Mouse (Mus musculus): ENCODE measurements around the gene Apom. TPM values are rescaled to one million over a fixed set of nuclear protein-coding genes. Genes with fewer than 3 reads are reported as not detected.

Apom gene
- polyA plus RNA-seq, 1 experiment from 2014 or later, result 34.0 TPM

DNA sequence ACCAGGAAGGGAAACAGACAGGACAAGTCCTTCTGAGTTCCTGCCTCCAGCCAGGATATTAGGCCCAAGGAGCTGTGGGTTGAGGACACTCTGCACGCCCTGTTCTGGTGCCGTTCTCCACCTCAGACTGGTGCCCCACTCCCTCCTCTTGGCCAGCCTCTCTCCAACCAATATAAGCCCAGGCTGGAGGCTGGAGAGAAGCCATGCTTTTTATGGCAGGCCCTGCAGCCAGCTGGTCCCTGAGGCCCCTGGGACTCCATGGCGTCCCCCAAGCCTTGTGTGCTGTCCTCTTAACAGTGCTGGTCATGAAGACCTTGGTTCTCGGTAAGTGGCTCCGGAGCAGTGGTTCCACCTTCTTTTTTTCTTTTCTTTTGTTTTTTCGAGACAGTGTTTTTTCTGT, 23.8 kb downstream of the Apom start, which contains the start of gene Ly6g5c:
Ly6g5c (plus strand) TSS at position 183 of the 400 bp plus-strand sequence.
- no peak within 1 kb of the TSS for H3K9ac ChIP-seq (ENCODE audit: low read length)

DNA sequence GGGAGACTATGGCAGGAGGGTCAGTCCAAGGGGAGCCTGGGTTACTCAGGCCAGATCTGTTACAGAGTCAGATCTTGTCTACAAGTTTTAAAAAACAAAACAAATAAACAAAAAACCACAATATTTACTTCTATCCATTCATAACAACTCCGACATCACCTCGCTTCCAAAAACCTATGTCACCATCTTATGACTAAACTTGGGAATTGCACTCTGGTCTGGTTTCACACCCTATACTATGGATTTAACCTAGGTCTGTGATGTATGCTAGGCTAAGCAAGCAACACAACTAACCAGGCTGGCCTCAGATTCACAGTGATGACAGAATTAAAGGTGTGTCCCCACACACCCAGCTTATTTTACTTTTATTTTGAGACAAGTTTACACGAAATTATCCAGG, 25.3 kb downstream of the Apom start:
- H3K27me3 ChIP-seq (ENCODE audit: control insufficient read depth, insufficient read depth, low read length), result no peaks in the 10 kb centered on the region
- no peak overlapping the region for H3K4me2 ChIP-seq (ENCODE audit: low read depth, low read length)
- peaks cover 11% of the 10 kb centered on the region; the same call in 1 of the 2 replicates for H3K36me3 ChIP-seq (ENCODE audit: control insufficient read depth, insufficient read depth, low read length)
- no peak for ATAC-seq (ENCODE audit: insufficient read depth, low FRiP score)
- no peak overlapping the region for H3K9ac ChIP-seq (ENCODE audit: low read length)
- H3K9me3 ChIP-seq (replicated peaks; ENCODE audit: control insufficient read depth, low read length), result no peaks in the 10 kb centered on the region
- 60% methylated on average over 3 of the region's 3 CpGs for WGBS
- H3K4me3 ChIP-seq (replicated peaks; ENCODE audit: low read length), result no peak overlapping the region
- no peak overlapping the region for H3K27ac ChIP-seq (ENCODE audit: low read length)
- H3K4me1 ChIP-seq (ENCODE audit: control insufficient read depth, insufficient read depth, low read length), result no peaks in the 10 kb centered on the region

More for the DNA sequence above, 23.8 kb downstream of the Apom start, which contains the start of gene Ly6g5c:
- no peaks in the 10 kb centered on the region for H3K27me3 ChIP-seq (ENCODE audit: control insufficient read depth, insufficient read depth, low read length)
- no peak within 1 kb of the TSS for H3K4me3 ChIP-seq (replicated peaks; ENCODE audit: low read length)
- no peak within 1 kb of the TSS for H3K4me2 ChIP-seq (ENCODE audit: low read depth, low read length)
- 84% methylated on average over 6 of the region's 6 CpGs for WGBS
- no peak for ATAC-seq (ENCODE audit: insufficient read depth, low FRiP score)
- H3K4me1 ChIP-seq (ENCODE audit: control insufficient read depth, insufficient read depth, low read length), result no peaks in the 10 kb centered on the region
- no peak within 1 kb of the TSS for H3K27ac ChIP-seq (ENCODE audit: low read length)
- H3K9me3 ChIP-seq (replicated peaks; ENCODE audit: control insufficient read depth, low read length), result no peaks in the 10 kb centered on the region
- H3K36me3 ChIP-seq (ENCODE audit: control insufficient read depth, insufficient read depth, low read length), result no peaks in the 10 kb centered on the region

DNA sequence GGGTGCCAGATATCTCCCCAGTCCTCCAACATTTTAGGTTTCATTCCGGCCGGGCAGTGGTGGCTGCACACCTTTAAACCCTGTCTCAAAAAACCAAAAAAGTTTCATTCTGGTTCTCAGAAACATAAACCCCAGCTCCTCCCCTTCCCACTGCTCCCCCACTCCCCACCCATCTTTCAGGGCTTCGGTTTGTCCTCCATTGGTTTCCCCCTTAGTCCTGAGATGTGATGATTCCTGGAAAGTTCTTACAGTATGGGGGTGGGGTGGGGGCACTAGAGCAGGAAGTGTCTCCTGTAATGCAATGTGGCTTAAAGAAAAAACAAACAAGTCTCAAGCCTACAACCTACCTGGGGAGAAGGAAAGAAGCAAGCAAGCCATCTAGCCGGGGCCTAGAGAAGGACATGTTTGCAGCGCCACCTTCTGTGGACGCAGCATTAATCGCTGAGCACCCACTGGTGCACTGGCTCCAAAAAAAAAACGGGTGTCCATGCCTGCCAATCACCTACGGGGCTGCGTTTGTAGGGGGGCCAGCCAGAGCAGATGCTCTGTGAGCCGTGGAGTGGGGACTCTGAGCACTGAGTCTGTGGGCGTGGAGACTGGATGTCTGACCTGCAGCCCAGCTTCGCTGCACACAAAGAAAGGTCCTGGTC, 26.0 kb downstream of the Apom start:
- Histone ChIP-seq H3K4me3 (replicated peaks; ENCODE audit: low read length) (no peak overlapping the region), H3K4me1 (ENCODE audit: control insufficient read depth, insufficient read depth, low read length) (no peaks in the 10 kb centered on the region), H3K27ac (ENCODE audit: low read length) (no peak overlapping the region), H3K36me3 (ENCODE audit: control insufficient read depth, insufficient read depth, low read length) (peaks cover 11% of the 10 kb centered on the region; the same call in 1 of the 2 replicates), H3K9me3 (replicated peaks; ENCODE audit: control insufficient read depth, low read length) (no peaks in the 10 kb centered on the region), H3K4me2 (ENCODE audit: low read depth, low read length) (peak overlapping the region; percentile 19; the same call in 1 of the 2 replicates), H3K9ac (ENCODE audit: low read length) (no peak overlapping the region), H3K27me3 (ENCODE audit: control insufficient read depth, insufficient read depth, low read length) (no peaks in the 10 kb centered on the region)
- 22% methylated on average over 13 of the region's 13 CpGs for WGBS
- ATAC-seq (ENCODE audit: insufficient read depth, low FRiP score), result no peak; the same call in 1 of the 2 replicates

DNA sequence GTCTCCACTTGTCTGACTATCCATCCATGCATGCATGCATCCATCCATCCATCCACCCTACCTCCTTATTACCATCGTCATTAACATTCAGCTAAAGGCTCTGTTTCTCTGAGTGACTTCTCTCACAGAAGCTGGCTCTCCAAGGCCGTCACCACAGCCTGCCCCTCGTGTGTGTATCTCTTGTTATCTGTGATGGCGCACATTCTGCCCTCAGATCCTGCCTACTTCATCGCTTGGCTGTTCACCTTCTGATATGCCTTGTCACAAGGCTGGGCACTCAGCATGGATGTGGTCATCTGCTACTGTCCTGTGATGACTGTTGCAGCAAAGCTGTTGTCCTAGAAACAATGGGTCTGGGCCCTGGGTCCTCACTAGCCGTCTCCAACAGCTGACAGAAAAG, 27.1 kb downstream of the Apom start:
- Histone ChIP-seq H3K27me3 (ENCODE audit: control insufficient read depth, insufficient read depth, low read length) (no peaks in the 10 kb centered on the region), H3K36me3 (ENCODE audit: control insufficient read depth, insufficient read depth, low read length) (peaks cover 12% of the 10 kb centered on the region; the same call in 1 of the 2 replicates), H3K4me3 (replicated peaks; ENCODE audit: low read length) (no peak overlapping the region), H3K9me3 (replicated peaks; ENCODE audit: control insufficient read depth, low read length) (no peaks in the 10 kb centered on the region), H3K9ac (ENCODE audit: low read length) (no peak overlapping the region), H3K4me1 (ENCODE audit: control insufficient read depth, insufficient read depth, low read length) (no peaks in the 10 kb centered on the region), H3K4me2 (ENCODE audit: low read depth, low read length) (no peak overlapping the region), H3K27ac (ENCODE audit: low read length) (no peak overlapping the region)
- no peak for ATAC-seq (ENCODE audit: insufficient read depth, low FRiP score)
- 75% methylated on average over 6 of the region's 6 CpGs for WGBS

DNA sequence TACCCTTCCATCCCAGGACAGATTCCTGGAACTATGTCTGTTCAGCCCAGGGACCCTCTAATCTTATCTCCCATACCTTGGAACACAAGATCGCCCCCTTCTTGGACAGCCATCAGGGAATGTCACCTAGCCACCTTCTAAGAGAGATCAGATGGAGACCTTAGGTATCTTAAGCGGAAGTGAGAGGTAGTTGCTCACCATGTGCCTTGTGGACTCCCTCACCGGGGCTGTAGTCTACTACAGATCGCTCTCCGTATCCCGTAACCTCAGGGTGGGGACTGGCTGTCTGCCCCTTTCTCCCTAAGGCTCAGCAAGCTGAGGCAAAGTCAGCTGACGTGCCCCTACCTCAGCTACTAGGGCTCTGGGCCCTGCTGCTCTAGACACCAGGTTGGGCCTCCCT, 27.8 kb downstream of the Apom start:
- 87% methylated on average over 7 of the region's 7 CpGs for WGBS
- Histone ChIP-seq H3K4me1 (ENCODE audit: control insufficient read depth, insufficient read depth, low read length) (no peaks in the 10 kb centered on the region), H3K36me3 (ENCODE audit: control insufficient read depth, insufficient read depth, low read length) (peaks cover 15% of the 10 kb centered on the region; the same call in 1 of the 2 replicates), H3K4me2 (ENCODE audit: low read depth, low read length) (no peak overlapping the region), H3K4me3 (replicated peaks; ENCODE audit: low read length) (no peak overlapping the region), H3K9me3 (replicated peaks; ENCODE audit: control insufficient read depth, low read length) (no peaks in the 10 kb centered on the region), H3K9ac (ENCODE audit: low read length) (no peak overlapping the region), H3K27me3 (ENCODE audit: control insufficient read depth, insufficient read depth, low read length) (no peaks in the 10 kb centered on the region), H3K27ac (ENCODE audit: low read length) (no peak overlapping the region)
- no peak for ATAC-seq (ENCODE audit: insufficient read depth, low FRiP score)

DNA sequence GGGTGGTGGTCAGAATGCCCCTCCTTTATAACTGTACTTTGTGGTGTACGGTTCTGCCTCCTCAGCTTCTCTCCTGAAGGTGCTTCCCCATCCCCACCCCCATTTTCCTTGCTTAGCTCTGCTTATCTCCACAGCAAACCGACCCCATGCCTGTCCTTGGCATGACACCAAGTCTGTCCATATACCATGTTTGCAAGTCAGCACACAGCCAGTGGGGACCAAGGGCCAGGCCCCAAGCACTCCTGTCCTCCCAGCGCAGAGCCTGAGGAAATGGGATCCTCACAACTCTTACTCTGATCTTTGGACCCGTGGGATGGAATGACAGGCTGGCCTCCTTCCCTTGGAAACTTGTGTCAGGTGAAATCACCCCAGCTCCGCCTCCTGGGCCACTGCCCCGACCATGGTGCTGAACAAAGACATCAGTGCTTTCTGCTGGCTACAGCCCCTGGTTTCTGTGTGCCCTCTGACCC, 28.6 kb downstream of the Apom start:
- Histone ChIP-seq H3K4me2 (ENCODE audit: low read depth, low read length) (no peak overlapping the region), H3K9ac (ENCODE audit: low read length) (no peak overlapping the region), H3K27me3 (ENCODE audit: control insufficient read depth, insufficient read depth, low read length) (no peaks in the 10 kb centered on the region), H3K4me1 (ENCODE audit: control insufficient read depth, insufficient read depth, low read length) (no peaks in the 10 kb centered on the region), H3K9me3 (replicated peaks; ENCODE audit: control insufficient read depth, low read length) (no peaks in the 10 kb centered on the region), H3K36me3 (ENCODE audit: control insufficient read depth, insufficient read depth, low read length) (peaks cover 15% of the 10 kb centered on the region; the same call in 1 of the 2 replicates), H3K4me3 (replicated peaks; ENCODE audit: low read length) (no peak overlapping the region), H3K27ac (ENCODE audit: low read length) (no peak overlapping the region)
- 56% methylated on average over 6 of the region's 6 CpGs for WGBS
- no peak for ATAC-seq (ENCODE audit: insufficient read depth, low FRiP score)

DNA sequence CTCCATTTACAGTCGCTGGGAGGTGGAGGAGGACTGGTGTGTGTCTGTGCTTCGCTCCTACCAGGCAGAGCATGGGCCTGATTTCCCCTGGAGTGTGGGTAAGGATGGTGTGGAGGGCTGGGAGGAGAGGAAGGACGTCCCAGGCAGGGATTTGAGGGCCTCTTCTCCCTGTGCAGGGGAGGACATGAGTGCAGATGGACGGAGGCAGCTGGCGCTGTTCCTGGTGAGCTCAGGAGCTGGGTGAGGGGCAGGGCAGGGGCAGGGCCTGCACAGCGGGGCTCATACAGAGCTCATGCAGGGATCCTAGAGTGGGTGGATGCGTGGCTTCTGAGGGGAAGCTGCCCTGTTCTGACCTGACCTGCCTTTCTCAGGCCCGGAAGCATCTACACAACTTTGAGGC, 29.6 kb downstream of the Apom start:
- H3K27ac ChIP-seq (ENCODE audit: low read length), result no peak overlapping the region
- H3K9me3 ChIP-seq (replicated peaks; ENCODE audit: control insufficient read depth, low read length), result no peaks in the 10 kb centered on the region
- H3K4me1 ChIP-seq (ENCODE audit: control insufficient read depth, insufficient read depth, low read length), result no peaks in the 10 kb centered on the region
- H3K4me2 ChIP-seq (ENCODE audit: low read depth, low read length), result no peak overlapping the region
- WGBS, result 71% methylated on average over 8 of the region's 8 CpGs
- ATAC-seq (ENCODE audit: insufficient read depth, low FRiP score), result no peak; the same call in 1 of the 2 replicates
- H3K27me3 ChIP-seq (ENCODE audit: control insufficient read depth, insufficient read depth, low read length), result no peaks in the 10 kb centered on the region
- no peak overlapping the region for H3K4me3 ChIP-seq (replicated peaks; ENCODE audit: low read length)
- H3K9ac ChIP-seq (ENCODE audit: low read length), result no peak overlapping the region; the same call in 1 of the 2 replicates
- peaks cover 19% of the 10 kb centered on the region; the same call in 1 of the 2 replicates for H3K36me3 ChIP-seq (ENCODE audit: control insufficient read depth, insufficient read depth, low read length)

DNA sequence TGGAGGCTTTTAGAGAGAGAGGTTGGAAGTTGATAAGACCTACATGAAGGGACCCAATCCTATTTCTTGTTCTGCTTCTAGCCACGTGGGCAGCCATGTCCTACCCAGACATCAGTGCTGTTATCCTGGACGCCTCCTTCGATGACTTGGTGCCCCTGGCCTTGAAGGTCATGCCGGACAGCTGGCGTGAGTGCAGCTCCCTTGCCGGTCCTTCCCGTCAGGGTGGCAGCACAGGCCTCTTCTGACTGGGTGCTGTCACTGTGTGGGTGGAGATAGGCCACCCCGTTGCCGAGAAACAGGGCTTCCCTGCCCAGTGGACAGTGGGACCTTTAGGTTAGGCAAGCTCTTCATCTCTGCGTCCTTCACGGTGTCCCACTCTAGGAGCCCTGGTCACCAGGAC, 30.7 kb downstream of the Apom start:
- WGBS, result 87% methylated on average over 11 of the region's 11 CpGs
- Histone ChIP-seq H3K36me3 (ENCODE audit: control insufficient read depth, insufficient read depth, low read length) (peaks cover 23% of the 10 kb centered on the region; the same call in 1 of the 2 replicates), H3K4me1 (ENCODE audit: control insufficient read depth, insufficient read depth, low read length) (no peaks in the 10 kb centered on the region), H3K4me3 (replicated peaks; ENCODE audit: low read length) (no peak overlapping the region), H3K4me2 (ENCODE audit: low read depth, low read length) (no peak overlapping the region), H3K27ac (ENCODE audit: low read length) (no peak overlapping the region), H3K9me3 (replicated peaks; ENCODE audit: control insufficient read depth, low read length) (no peaks in the 10 kb centered on the region), H3K9ac (ENCODE audit: low read length) (no peak overlapping the region), H3K27me3 (ENCODE audit: control insufficient read depth, insufficient read depth, low read length) (no peaks in the 10 kb centered on the region)
- no peak for ATAC-seq (ENCODE audit: insufficient read depth, low FRiP score)

DNA sequence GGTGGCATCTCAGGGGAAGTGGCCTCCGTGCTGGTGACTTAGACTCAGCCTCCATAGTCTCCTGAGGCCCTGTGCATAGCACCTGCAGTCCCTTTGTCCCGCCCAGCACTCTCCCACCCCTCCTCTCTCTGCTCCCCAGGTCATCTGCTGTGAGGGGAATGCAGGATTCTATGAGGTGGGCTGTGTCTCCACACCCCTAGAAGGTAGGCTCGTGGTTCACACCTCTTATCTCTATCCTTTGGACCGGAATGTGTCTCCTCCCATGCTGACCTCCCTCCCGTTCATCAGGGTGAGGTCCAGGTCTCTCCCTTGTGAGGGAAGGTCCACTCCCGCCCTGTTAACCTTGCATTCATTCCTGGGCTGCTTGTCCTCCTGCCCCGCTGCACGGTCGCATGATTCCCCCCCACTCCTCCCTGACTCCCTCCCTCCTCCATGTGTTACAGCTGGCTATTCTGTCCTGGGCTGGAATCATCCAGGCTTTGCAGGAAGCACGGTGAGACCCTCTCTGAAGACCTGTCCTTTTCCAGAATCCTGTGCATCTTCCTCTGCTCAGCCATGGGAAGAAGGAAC, 31.6 kb downstream of the Apom start:
- ATAC-seq (ENCODE audit: insufficient read depth, low FRiP score), result no peak
- 52% methylated on average over 10 of the region's 10 CpGs for WGBS
- peaks cover 23% of the 10 kb centered on the region; the same call in 1 of the 2 replicates for H3K36me3 ChIP-seq (ENCODE audit: control insufficient read depth, insufficient read depth, low read length)
- no peak overlapping the region for H3K4me2 ChIP-seq (ENCODE audit: low read depth, low read length)
- H3K9ac ChIP-seq (ENCODE audit: low read length), result no peak overlapping the region
- H3K27ac ChIP-seq (ENCODE audit: low read length), result no peak overlapping the region
- no peaks in the 10 kb centered on the region for H3K4me1 ChIP-seq (ENCODE audit: control insufficient read depth, insufficient read depth, low read length)
- H3K4me3 ChIP-seq (replicated peaks; ENCODE audit: low read length), result no peak overlapping the region
- H3K9me3 ChIP-seq (replicated peaks; ENCODE audit: control insufficient read depth, low read length), result no peaks in the 10 kb centered on the region
- H3K27me3 ChIP-seq (ENCODE audit: control insufficient read depth, insufficient read depth, low read length), result no peaks in the 10 kb centered on the region
